Mouse (Mus musculus) gastrocnemius, adult 8-10 months (tissue): ENCODE measurements at regions not wholly inside any gene's neighbourhood (a gene's known extent, or its start where the extent isn't known, plus 50 kb on each side); places are given as distances from the start of the nearest gene placed in this dataset.

Experiments
- DNase-seq, 2 experiments: peaks; one replicate each; pipeline ENCODE4 v3.0.0; 2022; ENCODE audit warnings: low spot score in 2 of 2

- no peak for DNase-seq
Observed at GRCm38 (mm10) chr16:75663871-75664270, 71.2 kb downstream of the Rbm11 start.

GRCm38 (mm10) chr16:75667589-75667988 is 74.9 kb downstream of the Rbm11 start:
- DNase-seq: no peak

- peak; percentile 23 to 27 for DNase-seq
Observed at GRCm38 (mm10) chr16:75672112-75672511, 79.5 kb downstream of the Rbm11 start.

GRCm38 (mm10) chr16:75675871-75676270 is 83.2 kb downstream of the Rbm11 start:
- DNase-seq: no peak

GRCm38 (mm10) chr16:75677180-75677579 is 84.5 kb downstream of the Rbm11 start:
- no peak for DNase-seq
